Mouse (Mus musculus) brain, embryonic 14.5 days (tissue): Measurements from ENCODE around the gene Art3.

Experiments used
- CTCF ChIP-seq: fragments of 200-500 bp; IDR thresholded peaks from 2 replicates; pipeline ENCODE4 v1.5.1; 2012; ENCODE audit warnings: inconsistent platforms, mild to moderate bottlenecking, moderate library complexity, borderline replicate concordance; ENCODE audit not compliant: insufficient read depth, insufficient read length; ENCODE audit errors: extremely low read depth
- POLR2A ChIP-seq: fragments of 200-500 bp; IDR thresholded peaks from 2 replicates; pipeline ENCODE4 v1.6.1; 2012; ENCODE audit warnings: mild to moderate bottlenecking, inconsistent platforms, borderline replicate concordance; ENCODE audit not compliant: poor library complexity, insufficient read depth, insufficient read length, severe bottlenecking; ENCODE audit errors: extremely low read depth

DNA sequence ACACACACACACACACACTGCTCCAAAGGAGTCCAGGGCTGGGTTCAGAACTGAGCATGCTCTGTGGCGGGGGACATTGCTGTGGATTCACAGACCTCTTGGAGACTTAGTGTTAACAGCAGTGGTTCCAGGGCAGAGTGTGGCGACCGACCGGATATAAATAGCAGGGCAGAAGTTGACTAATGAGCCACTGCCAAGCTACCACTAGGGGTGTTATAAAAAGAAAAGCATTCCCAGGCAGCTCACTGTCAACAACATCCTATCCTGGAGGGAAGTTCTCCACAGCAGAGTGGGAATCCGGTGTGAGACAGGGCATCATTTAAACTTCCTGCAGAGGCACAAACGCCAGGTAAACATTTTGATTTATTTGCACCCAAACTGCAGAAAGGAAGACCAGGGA lies 55.0 kb downstream of the Art3 start:
- TF ChIP-seq CTCF (no peak; the same call in 1 of the 2 replicates), POLR2A (no peak)
